Mouse (Mus musculus): ENCODE measurements at regions not wholly inside any gene's neighbourhood (a gene's known extent, or its start where the extent isn't known, plus 50 kb on each side); places are given as distances from the start of the nearest gene placed in this dataset.

DNA sequence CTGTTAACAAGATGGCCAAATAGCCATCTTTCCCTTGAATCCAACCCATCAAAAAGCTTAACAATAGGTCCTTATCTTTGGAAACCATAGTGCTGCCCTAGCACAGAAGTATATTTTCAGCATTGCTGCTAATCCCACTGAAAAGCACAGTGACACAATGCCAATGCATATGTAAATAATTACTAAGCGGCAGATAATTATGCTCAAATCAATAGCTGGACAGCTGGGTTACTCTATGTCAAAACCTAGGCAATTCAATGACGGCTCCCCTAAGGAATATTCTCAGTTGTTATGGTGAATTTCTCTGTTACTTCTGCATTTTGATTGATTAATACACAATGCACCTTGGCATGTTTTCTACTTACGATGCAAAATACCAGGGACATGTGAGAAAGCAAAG, 176.5 kb downstream of the Samd5 start:
- no peak for DNase-seq (ENCODE audit: extremely low read depth, low read depth, low spot score)
- TF ChIP-seq CTCF (IDR thresholded peaks at IDR 0.05; ENCODE audit: low read depth, low read length) = no peak
- TF ChIP-seq POLR2A (IDR thresholded peaks at IDR 0.05; ENCODE audit: extremely low read depth, insufficient read depth, low read length) = no peak
- no peak overlapping the region for H3K4me3 ChIP-seq (ENCODE audit: insufficient read depth, low read depth, low read length)
- no peaks in the 10 kb centered on the region for H3K27me3 ChIP-seq (ENCODE audit: control insufficient read depth, insufficient read depth, low read length)
- H3K79me2 ChIP-seq (ENCODE audit: control insufficient read depth, insufficient read depth, low read length) = no peaks in the 10 kb centered on the region
- no peak overlapping the region for H3K9ac ChIP-seq (ENCODE audit: low read depth, low read length)
- H3K36me3 ChIP-seq (ENCODE audit: control insufficient read depth, insufficient read depth, low read length) = no peaks in the 10 kb centered on the region
- WGBS = 92% methylated on average over 3 of the region's 3 CpGs
- H3K4me1 ChIP-seq (ENCODE audit: control insufficient read depth, insufficient read depth, low read length) = no peaks in the 10 kb centered on the region; the same call in 1 of the 2 replicates
- no peak overlapping the region for H3K27ac ChIP-seq (replicated peaks; ENCODE audit: insufficient read depth, low read depth, low read length)

- Histone ChIP-seq H3K27ac (replicated peaks; ENCODE audit: insufficient read depth, low read depth, low read length) (no peak overlapping the region), H3K27me3 (ENCODE audit: control insufficient read depth, insufficient read depth, low read length) (no peaks in the 10 kb centered on the region), H3K79me2 (ENCODE audit: control insufficient read depth, insufficient read depth, low read length) (no peaks in the 10 kb centered on the region), H3K4me3 (ENCODE audit: insufficient read depth, low read depth, low read length) (no peak overlapping the region), H3K36me3 (ENCODE audit: control insufficient read depth, insufficient read depth, low read length) (no peaks in the 10 kb centered on the region), H3K4me1 (ENCODE audit: control insufficient read depth, insufficient read depth, low read length) (no peaks in the 10 kb centered on the region), H3K9ac (ENCODE audit: low read depth, low read length) (no peak overlapping the region)
- WGBS = 95% methylated on average over 1 of the region's 1 CpGs
- no peak for TF ChIP-seq CTCF (IDR thresholded peaks at IDR 0.05; ENCODE audit: low read depth, low read length)
- no peak for TF ChIP-seq POLR2A (IDR thresholded peaks at IDR 0.05; ENCODE audit: extremely low read depth, insufficient read depth, low read length)
- no peak for DNase-seq (ENCODE audit: extremely low read depth, low read depth, low spot score)
Measured at GRCm38 (mm10) chr10:9497021-9497420, 178.0 kb downstream of the Samd5 start.

GRCm38 (mm10) chr10:9495143-9495651, 179.8 kb downstream of the Samd5 start:
- no peaks in the 10 kb centered on the region for H3K36me3 ChIP-seq (ENCODE audit: control insufficient read depth, insufficient read depth, low read length)
- H3K79me2 ChIP-seq (ENCODE audit: control insufficient read depth, insufficient read depth, low read length) = no peaks in the 10 kb centered on the region
- no peak for TF ChIP-seq CTCF (IDR thresholded peaks at IDR 0.05; ENCODE audit: low read depth, low read length)
- no peak for TF ChIP-seq POLR2A (IDR thresholded peaks at IDR 0.05; ENCODE audit: extremely low read depth, insufficient read depth, low read length)
- no peaks in the 10 kb centered on the region for H3K4me1 ChIP-seq (ENCODE audit: control insufficient read depth, insufficient read depth, low read length)
- 16% methylated on average over 6 of the region's 6 CpGs for WGBS
- no peaks in the 10 kb centered on the region for H3K27me3 ChIP-seq (ENCODE audit: control insufficient read depth, insufficient read depth, low read length)
- no peak overlapping the region for H3K27ac ChIP-seq (replicated peaks; ENCODE audit: insufficient read depth, low read depth, low read length)
- DNase-seq (ENCODE audit: extremely low read depth, low read depth, low spot score) = peak; percentile 15
- no peak overlapping the region for H3K4me3 ChIP-seq (ENCODE audit: insufficient read depth, low read depth, low read length)
- no peak overlapping the region for H3K9ac ChIP-seq (ENCODE audit: low read depth, low read length)

DNA sequence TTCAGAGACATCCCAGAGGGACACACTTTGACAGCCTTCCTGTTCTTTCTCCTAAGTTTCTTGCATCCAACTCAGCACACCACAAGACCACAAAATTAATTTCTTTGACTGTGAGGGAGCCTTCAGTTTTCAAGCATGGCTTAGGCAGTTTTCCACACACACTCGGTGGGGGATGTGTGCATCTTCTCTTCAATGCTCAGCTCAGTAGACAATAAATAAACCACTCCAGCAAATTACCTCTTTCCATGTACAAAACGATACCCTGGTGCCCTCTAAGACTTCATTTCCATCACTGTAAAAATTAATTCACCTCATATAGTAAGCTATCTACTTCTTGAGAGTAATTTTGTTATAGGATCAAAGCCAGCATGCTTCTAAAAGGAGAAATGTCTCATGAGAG, 184.6 kb downstream of the Samd5 start:
- 83% methylated on average over 2 of the region's 2 CpGs for WGBS
- Histone ChIP-seq H3K27ac (replicated peaks; ENCODE audit: insufficient read depth, low read depth, low read length) (no peak overlapping the region), H3K9ac (ENCODE audit: low read depth, low read length) (no peak overlapping the region), H3K36me3 (ENCODE audit: control insufficient read depth, insufficient read depth, low read length) (no peaks in the 10 kb centered on the region), H3K4me3 (ENCODE audit: insufficient read depth, low read depth, low read length) (no peak overlapping the region), H3K4me1 (ENCODE audit: control insufficient read depth, insufficient read depth, low read length) (no peaks in the 10 kb centered on the region), H3K79me2 (ENCODE audit: control insufficient read depth, insufficient read depth, low read length) (no peaks in the 10 kb centered on the region), H3K27me3 (ENCODE audit: control insufficient read depth, insufficient read depth, low read length) (no peaks in the 10 kb centered on the region)
- TF ChIP-seq POLR2A (IDR thresholded peaks at IDR 0.05; ENCODE audit: extremely low read depth, insufficient read depth, low read length) (no peak), CTCF (IDR thresholded peaks at IDR 0.05; ENCODE audit: low read depth, low read length) (no peak)
- no peak for DNase-seq (ENCODE audit: extremely low read depth, low read depth, low spot score)

GRCm38 (mm10) chr10:9462361-9462760, 212.6 kb downstream of the Samd5 start:
- Histone ChIP-seq H3K4me1 (ENCODE audit: control insufficient read depth, insufficient read depth, low read length) (no peaks in the 10 kb centered on the region), H3K27ac (replicated peaks; ENCODE audit: insufficient read depth, low read depth, low read length) (no peak overlapping the region), H3K9ac (ENCODE audit: low read depth, low read length) (no peak overlapping the region), H3K27me3 (ENCODE audit: control insufficient read depth, insufficient read depth, low read length) (no peaks in the 10 kb centered on the region), H3K79me2 (ENCODE audit: control insufficient read depth, insufficient read depth, low read length) (no peaks in the 10 kb centered on the region), H3K36me3 (ENCODE audit: control insufficient read depth, insufficient read depth, low read length) (no peaks in the 10 kb centered on the region), H3K4me3 (ENCODE audit: insufficient read depth, low read depth, low read length) (no peak overlapping the region)
- TF ChIP-seq POLR2A (IDR thresholded peaks at IDR 0.05; ENCODE audit: extremely low read depth, insufficient read depth, low read length) = no peak
- TF ChIP-seq CTCF (IDR thresholded peaks at IDR 0.05; ENCODE audit: low read depth, low read length) = no peak
- 86% methylated on average over 6 of the region's 6 CpGs for WGBS
- no peak for DNase-seq (ENCODE audit: extremely low read depth, low read depth, low spot score)

GRCm38 (mm10) chr10:9459145-9459544, 215.9 kb downstream of the Samd5 start:
- no peak for DNase-seq (ENCODE audit: extremely low read depth, low read depth, low spot score)
- Histone ChIP-seq H3K36me3 (ENCODE audit: control insufficient read depth, insufficient read depth, low read length) (no peaks in the 10 kb centered on the region), H3K27ac (replicated peaks; ENCODE audit: insufficient read depth, low read depth, low read length) (no peak overlapping the region), H3K4me1 (ENCODE audit: control insufficient read depth, insufficient read depth, low read length) (no peaks in the 10 kb centered on the region), H3K9ac (ENCODE audit: low read depth, low read length) (no peak overlapping the region), H3K27me3 (ENCODE audit: control insufficient read depth, insufficient read depth, low read length) (no peaks in the 10 kb centered on the region), H3K79me2 (ENCODE audit: control insufficient read depth, insufficient read depth, low read length) (no peaks in the 10 kb centered on the region), H3K4me3 (ENCODE audit: insufficient read depth, low read depth, low read length) (no peak overlapping the region)
- 90% methylated on average over 6 of the region's 6 CpGs for WGBS
- TF ChIP-seq POLR2A (IDR thresholded peaks at IDR 0.05; ENCODE audit: extremely low read depth, insufficient read depth, low read length) = no peak
- TF ChIP-seq CTCF (IDR thresholded peaks at IDR 0.05; ENCODE audit: low read depth, low read length) = no peak
